Mouse (Mus musculus) forebrain, embryonic 11.5 days (tissue): ENCODE measurements at regions not wholly inside any gene's neighbourhood (a gene's known extent, or its start where the extent isn't known, plus 50 kb on each side); places are given as distances from the start of the nearest gene placed in this dataset.

Experiments
- ATAC-seq: fragments of 200-750 bp; cut with Nextera tagmentation; replicated peaks from 2 replicates; pipeline ENCODE4 v1.8.0; 2017; ENCODE audit warnings: moderate TSS enrichment; ENCODE audit not compliant: low FRiP score
- DNase-seq: peaks from one replicate; pipeline ENCODE4 v3.0.0-alpha.2; 2017; ENCODE audit warnings: low spot score
- H3K27ac ChIP-seq: fragments of 300-500 bp; sonication (generic); 2 replicates; pipeline ENCODE4 v1.5.1; 2014; ENCODE audit warnings: low read depth, low read length
- H3K27me3 ChIP-seq: fragments of 300-500 bp; sonication (generic); 2 replicates; pipeline ENCODE4 v1.6.1; 2014; ENCODE audit warnings: mild to moderate bottlenecking, low read length, mixed read lengths; ENCODE audit not compliant: control insufficient read depth, insufficient read depth
- H3K36me3 ChIP-seq: fragments of 300-500 bp; sonication (generic); 2 replicates; pipeline ENCODE4 v1.6.1; 2014; ENCODE audit warnings: mild to moderate bottlenecking, low read length, moderate library complexity, mixed read lengths; ENCODE audit not compliant: control insufficient read depth, insufficient read depth
- H3K4me1 ChIP-seq: fragments of 300-500 bp; sonication (generic); replicated peaks from 2 replicates; pipeline ENCODE4 v1.6.1; 2014; ENCODE audit warnings: low read length, mixed read lengths; ENCODE audit not compliant: control insufficient read depth, insufficient read depth
- H3K4me2 ChIP-seq: fragments of 300-500 bp; sonication (generic); 2 replicates; pipeline ENCODE4 v1.6.1; 2014; ENCODE audit warnings: low read depth, mild to moderate bottlenecking, low read length, moderate library complexity, mixed read lengths; ENCODE audit not compliant: severe bottlenecking
- H3K4me3 ChIP-seq: fragments of 300-500 bp; sonication (generic); 2 replicates; pipeline ENCODE4 v1.5.1; 2014; ENCODE audit warnings: low read depth, low read length
- H3K9ac ChIP-seq: fragments of 300-500 bp; sonication (generic); 2 replicates; pipeline ENCODE4 v1.6.1; 2014; ENCODE audit warnings: low read length
- H3K9me3 ChIP-seq: fragments of 300-500 bp; sonication (generic); 2 replicates; pipeline ENCODE4 v1.6.1; 2016; ENCODE audit warnings: low read length, mixed read lengths; ENCODE audit not compliant: control insufficient read depth
- WGBS: fragments of 180-500 bp; shearing (Covaris S2); extraction: QIAGEN DNeasy Blood & Tissue Kit; methylation state at CpG from one replicate; pipeline ENCODE4 v1.1.7; 2014; 5-methylcytosine and 5-hydroxymethylcytosine counted together

DNA sequence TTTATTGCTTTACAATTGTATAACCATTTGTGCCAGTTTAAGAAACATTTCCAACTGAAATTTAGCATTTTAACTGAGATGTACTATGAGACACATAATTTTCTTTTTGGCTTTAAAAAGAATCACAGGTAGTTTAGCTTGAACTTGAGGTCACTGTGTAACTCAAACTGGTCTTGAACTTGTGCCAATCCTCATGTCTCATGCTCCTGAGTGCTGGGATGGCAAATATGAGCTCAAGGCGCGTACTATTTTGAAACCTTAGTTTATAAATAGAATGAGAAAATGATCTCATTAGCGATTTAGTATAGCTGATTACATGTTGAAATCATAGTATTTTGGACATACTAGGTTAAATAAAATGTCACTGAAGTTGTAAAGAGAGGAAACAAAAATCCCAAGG lies 199.1 kb upstream of the Prkd1 start:
- Histone ChIP-seq H3K9me3 (no peaks in the 10 kb centered on the region), H3K27ac (no peak overlapping the region), H3K4me2 (no peak overlapping the region), H3K36me3 (no peaks in the 10 kb centered on the region), H3K27me3 (no peaks in the 10 kb centered on the region), H3K4me3 (no peak overlapping the region), H3K9ac (no peak overlapping the region), H3K4me1 (no peaks in the 10 kb centered on the region)
- no peak for DNase-seq
- ATAC-seq: no peak
- 91% methylated on average over 3 of the region's 3 CpGs for WGBS

GRCm38 (mm10) chr12:50842744-50843143 lies 193.8 kb upstream of the Prkd1 start:
- Histone ChIP-seq H3K4me2 (no peak overlapping the region), H3K4me1 (no peaks in the 10 kb centered on the region), H3K9me3 (no peaks in the 10 kb centered on the region), H3K36me3 (no peaks in the 10 kb centered on the region), H3K27me3 (no peaks in the 10 kb centered on the region), H3K4me3 (no peak overlapping the region), H3K27ac (no peak overlapping the region), H3K9ac (no peak overlapping the region)
- ATAC-seq: no peak
- WGBS: 93% methylated on average over 6 of the region's 6 CpGs
- DNase-seq: no peak

DNA sequence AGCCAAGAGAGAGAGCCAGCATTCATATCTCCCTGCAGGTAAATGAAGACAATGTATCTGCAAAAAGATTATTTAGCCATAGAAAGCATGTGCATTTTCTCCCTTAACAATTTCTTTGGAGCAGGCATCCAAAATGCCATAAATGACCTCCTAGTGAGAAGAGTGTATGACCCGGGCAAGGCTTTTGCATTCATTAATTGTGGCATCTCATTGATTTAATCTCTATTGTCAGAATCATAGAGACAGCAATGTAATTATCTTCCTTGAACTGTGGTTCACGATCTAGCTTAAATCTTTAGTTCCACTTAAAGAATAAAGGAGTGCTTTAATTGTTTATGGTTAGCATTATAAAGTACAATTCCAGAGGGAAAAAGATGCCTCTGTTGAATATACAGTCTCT lies 190.5 kb upstream of the Prkd1 start:
- Histone ChIP-seq H3K27ac (no peak overlapping the region), H3K4me1 (no peaks in the 10 kb centered on the region), H3K36me3 (no peaks in the 10 kb centered on the region), H3K9ac (no peak overlapping the region), H3K4me3 (no peak overlapping the region), H3K27me3 (no peaks in the 10 kb centered on the region), H3K4me2 (no peak overlapping the region), H3K9me3 (no peaks in the 10 kb centered on the region)
- WGBS: 32% methylated on average over 2 of the region's 2 CpGs
- no peak for DNase-seq
- no peak for ATAC-seq

DNA sequence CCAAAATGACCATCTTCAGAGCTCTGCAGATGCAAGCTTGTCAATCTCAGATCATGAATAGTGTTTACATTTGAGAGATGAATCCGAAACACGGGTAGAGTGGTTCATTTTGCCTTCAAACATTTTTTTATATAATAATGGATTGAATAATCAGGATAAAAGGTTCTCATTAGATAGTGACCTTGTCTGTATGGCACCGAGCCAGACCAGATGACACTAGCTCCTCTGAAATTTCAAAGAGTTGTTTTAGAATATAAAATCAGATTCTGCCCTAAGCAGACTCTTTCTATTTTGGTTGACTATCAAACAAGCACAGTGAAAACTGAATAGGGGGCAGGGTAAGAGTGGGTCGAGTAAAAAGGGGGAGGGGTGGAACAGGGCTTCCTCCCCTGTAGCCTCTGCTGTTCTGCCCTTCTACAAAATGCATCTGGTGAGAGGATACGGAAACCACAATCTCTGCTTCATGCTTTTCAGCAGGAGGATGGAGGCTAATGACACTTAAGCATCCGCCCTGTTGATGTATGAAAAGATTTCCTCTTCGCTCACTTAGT lies 159.9 kb upstream of the Prkd1 start:
- no peaks in the 10 kb centered on the region for H3K27me3 ChIP-seq
- DNase-seq (no peak), ATAC-seq (0 out of 2 replicates have a peak, but pooled peaks have one; percentile 53)
- no peak overlapping the region for H3K4me2 ChIP-seq
- no peaks in the 10 kb centered on the region for H3K4me1 ChIP-seq
- no peak overlapping the region for H3K4me3 ChIP-seq
- no peak overlapping the region for H3K27ac ChIP-seq
- no peak overlapping the region for H3K9ac ChIP-seq
- WGBS: 77% methylated on average over 7 of the region's 7 CpGs
- H3K36me3 ChIP-seq: no peaks in the 10 kb centered on the region
- no peaks in the 10 kb centered on the region for H3K9me3 ChIP-seq

GRCm38 (mm10) chr12:50804391-50804790 lies 155.5 kb upstream of the Prkd1 start:
- WGBS: 72% methylated on average over 3 of the region's 3 CpGs
- H3K4me1 ChIP-seq: no peaks in the 10 kb centered on the region
- ATAC-seq (no peak), DNase-seq (no peak)
- H3K27ac ChIP-seq: no peak overlapping the region
- H3K4me2 ChIP-seq: no peak overlapping the region
- no peak overlapping the region for H3K4me3 ChIP-seq
- no peaks in the 10 kb centered on the region for H3K36me3 ChIP-seq
- no peaks in the 10 kb centered on the region for H3K9me3 ChIP-seq
- H3K9ac ChIP-seq: no peak overlapping the region
- H3K27me3 ChIP-seq: no peaks in the 10 kb centered on the region

DNA sequence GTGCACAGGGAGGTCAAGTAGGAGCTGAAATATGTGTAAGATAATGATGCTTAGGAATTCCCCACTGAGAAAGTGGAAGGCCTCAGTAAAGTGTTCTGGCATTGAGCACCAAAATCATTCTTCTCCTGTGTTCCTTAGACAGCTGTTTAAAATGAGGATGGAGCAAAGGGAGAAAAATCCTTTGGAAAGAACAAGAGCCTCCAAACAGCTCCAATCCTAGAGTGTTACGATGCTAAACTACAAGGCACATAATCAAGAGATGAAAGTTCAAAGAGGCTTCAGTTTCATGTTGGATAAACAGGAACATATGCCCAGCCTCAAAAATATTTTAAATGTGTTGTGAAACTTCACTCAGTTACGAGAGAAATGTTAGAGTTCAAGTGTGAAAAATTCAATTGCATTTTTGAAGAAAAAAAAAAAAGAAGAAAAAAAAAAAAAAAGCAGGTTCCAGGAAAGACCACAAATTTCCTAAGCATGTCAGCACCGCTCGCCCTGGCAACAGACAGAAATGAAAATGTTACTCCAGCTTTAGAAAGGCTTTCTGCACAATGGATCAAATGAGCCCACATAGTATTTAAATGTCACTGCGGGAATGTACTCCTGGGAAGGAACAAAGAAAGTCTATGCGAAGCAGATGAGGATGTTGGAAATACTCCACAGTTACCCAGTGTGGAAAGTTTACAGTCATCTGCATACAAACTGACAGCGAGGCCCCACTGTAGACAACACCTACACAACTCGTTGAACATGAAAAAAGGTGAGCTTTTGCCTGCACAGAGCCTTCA lies 116.5 kb upstream of the Prkd1 start:
- H3K27me3 ChIP-seq: no peaks in the 10 kb centered on the region
- H3K9ac ChIP-seq: no peak overlapping the region
- ATAC-seq (no peak), DNase-seq (no peak)
- H3K9me3 ChIP-seq: no peaks in the 10 kb centered on the region
- H3K4me2 ChIP-seq: no peak overlapping the region
- 74% methylated on average over 8 of the region's 8 CpGs for WGBS
- H3K36me3 ChIP-seq: no peaks in the 10 kb centered on the region
- H3K4me3 ChIP-seq: no peak overlapping the region
- H3K4me1 ChIP-seq: no peaks in the 10 kb centered on the region
- no peak overlapping the region for H3K27ac ChIP-seq

DNA sequence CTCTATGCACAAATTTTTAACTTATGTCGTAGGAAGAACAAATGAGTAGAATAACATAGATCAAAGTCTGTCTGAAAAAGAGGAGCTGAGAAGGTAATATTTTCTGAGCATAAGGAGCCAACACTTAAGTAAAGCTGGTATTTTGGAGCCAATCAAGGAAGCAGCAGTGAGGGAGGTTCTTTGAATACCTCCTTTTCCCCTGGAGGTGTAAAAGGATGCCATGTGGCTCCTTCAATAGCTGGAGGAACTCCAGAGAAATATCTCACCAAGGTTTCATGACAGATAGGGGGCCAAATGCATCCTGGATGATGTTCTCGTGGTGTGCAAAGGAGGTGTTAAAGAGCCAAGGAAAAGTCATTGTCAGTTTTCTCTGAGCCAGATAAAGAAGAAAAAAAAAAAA lies 115.6 kb upstream of the Prkd1 start:
- WGBS: 73% methylated on average over 2 of the region's 2 CpGs
- H3K9ac ChIP-seq: no peak overlapping the region
- no peaks in the 10 kb centered on the region for H3K4me1 ChIP-seq
- no peak overlapping the region for H3K4me3 ChIP-seq
- no peaks in the 10 kb centered on the region for H3K27me3 ChIP-seq
- H3K4me2 ChIP-seq: no peak overlapping the region
- DNase-seq (no peak), ATAC-seq (no peak)
- H3K9me3 ChIP-seq: no peaks in the 10 kb centered on the region
- H3K36me3 ChIP-seq: no peaks in the 10 kb centered on the region
- H3K27ac ChIP-seq: no peak overlapping the region

DNA sequence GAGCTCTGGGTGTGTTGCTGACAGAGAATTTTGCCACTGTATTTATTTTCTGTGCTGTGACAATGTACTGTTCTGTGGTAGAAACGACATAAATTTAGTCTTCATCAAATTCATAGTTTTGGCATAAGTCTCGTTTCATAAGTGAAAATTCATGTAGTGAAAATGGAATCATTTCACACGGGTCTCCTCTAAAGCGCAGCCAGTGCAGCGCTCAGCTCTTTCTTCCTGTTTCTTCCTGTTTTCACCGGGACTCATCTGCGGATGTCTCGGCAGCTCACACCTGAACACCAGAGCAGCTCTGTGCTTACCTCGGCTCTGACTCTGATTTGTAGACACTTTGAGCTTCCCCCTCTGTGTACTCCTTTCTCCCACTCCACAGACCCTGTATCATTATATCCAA lies 85.2 kb upstream of the Prkd1 start:
- Histone ChIP-seq H3K27me3 (no peaks in the 10 kb centered on the region), H3K4me1 (0 out of 2 replicates have a peak, but pooled peaks cover 2% of the 10 kb centered on the region), H3K27ac (no peak overlapping the region), H3K36me3 (no peaks in the 10 kb centered on the region), H3K9ac (no peak overlapping the region), H3K9me3 (no peaks in the 10 kb centered on the region), H3K4me3 (no peak overlapping the region), H3K4me2 (no peak overlapping the region)
- DNase-seq (no peak), ATAC-seq (no peak)
- WGBS: 87% methylated on average over 9 of the region's 9 CpGs

DNA sequence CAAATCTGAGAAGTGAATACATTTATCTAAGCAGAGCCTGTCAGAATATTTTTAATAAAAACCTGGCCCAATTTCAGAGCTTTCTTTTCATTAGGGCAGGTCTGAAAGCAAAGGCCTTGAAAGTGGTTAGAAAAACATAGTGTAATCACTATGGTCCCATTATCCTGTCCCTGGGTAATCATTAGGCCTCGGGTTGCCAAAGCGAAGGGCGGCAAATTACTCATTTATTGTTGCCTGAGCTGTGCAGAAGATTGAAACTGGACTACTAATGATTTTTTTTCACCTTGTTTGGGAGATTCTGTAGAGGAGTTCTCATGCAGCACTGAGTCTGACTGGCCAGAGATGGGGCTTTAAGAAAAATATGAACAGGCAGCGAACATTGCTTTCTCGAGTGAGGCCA lies 63.7 kb upstream of the Prkd1 start:
- 50% methylated on average over 5 of the region's 5 CpGs for WGBS
- Histone ChIP-seq H3K4me2 (no peak overlapping the region), H3K9me3 (no peaks in the 10 kb centered on the region), H3K36me3 (no peaks in the 10 kb centered on the region), H3K4me1 (no peaks in the 10 kb centered on the region), H3K9ac (no peak overlapping the region), H3K27ac (no peak overlapping the region), H3K4me3 (no peak overlapping the region), H3K27me3 (no peaks in the 10 kb centered on the region)
- ATAC-seq (no peak; the same call in 1 of the 2 replicates), DNase-seq (no peak)
